Mouse (Mus musculus): ENCODE results near the gene Rnf115. TPM values are rescaled to one million over a fixed set of nuclear protein-coding genes. Genes with fewer than 3 reads are reported as not detected.

Gene Rnf115
- total RNA-seq, 1 experiment: 22.1 TPM

GRCm38 (mm10) chr3:96727828-96728633 lies 567 bp downstream of the Rnf115 start:
- TF ChIP-seq MAFK (IDR thresholded peaks at IDR 0.05; ENCODE audit: insufficient read depth, low read depth, low read length) (no peak), HCFC1 (IDR thresholded peaks at IDR 0.05; ENCODE audit: borderline replicate concordance, insufficient read depth, low read length) (no peak), ZC3H11A (IDR thresholded peaks at IDR 0.05; ENCODE audit: borderline replicate concordance, low read depth, low read length) (no peak), ZNF384 (IDR thresholded peaks at IDR 0.05; ENCODE audit: low read depth, low read length) (no peak), CHD2 (IDR thresholded peaks at IDR 0.05; ENCODE audit: low read depth, low read length) (no peak)
- H3K4me1 ChIP-seq (ENCODE audit: control insufficient read depth in 2 of 2, insufficient read depth in 2 of 2, low read length in 2 of 2, poor library complexity in 1 of 2): peaks cover 1 to 2% of the 10 kb centered on the region in 2 experiments; a peak in 3 of 4 replicates
- H3K36me3 ChIP-seq (ENCODE audit: control insufficient read depth, insufficient read depth, low read length, poor library complexity, severe bottlenecking): peaks cover 2% of the 10 kb centered on the region; the same call in 1 of the 2 replicates
- no peaks in the 10 kb centered on the region for H3K9me3 ChIP-seq (ENCODE audit: control insufficient read depth, insufficient read depth, low read depth, low read length)
- DNase-seq (ENCODE audit: low read depth, low spot score): no peak
- in situ Hi-C loops (cut with MboI; ENCODE audit: low sequenced_read_pairs in 2 of 2, unreplicated experiment in 2 of 2): no loop called here
- no peak overlapping the region; the same call in 1 of the 2 replicates for H3K27ac ChIP-seq (ENCODE audit: insufficient read depth, low read depth, low read length, poor library complexity, severe bottlenecking)
- peak overlapping the region; percentile 90 for H3K9ac ChIP-seq (ENCODE audit: insufficient read depth, low read depth, low read length, poor library complexity, severe bottlenecking)
- peak overlapping the region; percentile 95 to 97 for H3K4me3 ChIP-seq (ENCODE audit: insufficient read depth in 1 of 2, low read depth in 1 of 2, low read length in 2 of 2, poor library complexity in 1 of 2, severe bottlenecking in 1 of 2)

GRCm38 (mm10) chr3:96728634-96729402 lies 1.4 kb downstream of the Rnf115 start:
- Histone ChIP-seq H3K4me3 (ENCODE audit: insufficient read depth in 1 of 2, low read depth in 1 of 2, low read length in 2 of 2, poor library complexity in 1 of 2, severe bottlenecking in 1 of 2) (peak overlapping the region; percentile 95 to 97), H3K9ac (ENCODE audit: insufficient read depth, low read depth, low read length, poor library complexity, severe bottlenecking) (no peak overlapping the region), H3K36me3 (ENCODE audit: control insufficient read depth, insufficient read depth, low read length, poor library complexity, severe bottlenecking) (no peaks in the 10 kb centered on the region; the same call in 1 of the 2 replicates), H3K4me1 (ENCODE audit: control insufficient read depth in 2 of 2, insufficient read depth in 2 of 2, low read length in 2 of 2, poor library complexity in 1 of 2) (peaks cover 2 to 7% of the 10 kb centered on the region in 2 experiments), H3K9me3 (ENCODE audit: control insufficient read depth, insufficient read depth, low read depth, low read length) (no peaks in the 10 kb centered on the region), H3K27ac (ENCODE audit: insufficient read depth, low read depth, low read length, poor library complexity, severe bottlenecking) (no peak overlapping the region)
- TF ChIP-seq MAFK (IDR thresholded peaks at IDR 0.05; ENCODE audit: insufficient read depth, low read depth, low read length): no peak
- TF ChIP-seq CHD2 (IDR thresholded peaks at IDR 0.05; ENCODE audit: low read depth, low read length): no peak
- TF ChIP-seq ZNF384 (IDR thresholded peaks at IDR 0.05; ENCODE audit: low read depth, low read length): no peak
- TF ChIP-seq HCFC1 (IDR thresholded peaks at IDR 0.05; ENCODE audit: borderline replicate concordance, insufficient read depth, low read length): no peak
- TF ChIP-seq ZC3H11A (IDR thresholded peaks at IDR 0.05; ENCODE audit: borderline replicate concordance, low read depth, low read length): no peak
- DNase-seq (ENCODE audit: low read depth, low spot score): no peak
- in situ Hi-C loops (cut with MboI; ENCODE audit: low sequenced_read_pairs in 2 of 2, unreplicated experiment in 2 of 2): no loop called here

- Histone ChIP-seq H3K4me1 (ENCODE audit: control insufficient read depth in 2 of 2, insufficient read depth in 2 of 2, low read length in 2 of 2, poor library complexity in 1 of 2) (peaks cover 2 to 9% of the 10 kb centered on the region in 2 experiments), H3K36me3 (ENCODE audit: control insufficient read depth, insufficient read depth, low read length, poor library complexity, severe bottlenecking) (no peaks in the 10 kb centered on the region; the same call in 1 of the 2 replicates), H3K27ac (ENCODE audit: insufficient read depth, low read depth, low read length, poor library complexity, severe bottlenecking) (no peak overlapping the region), H3K9me3 (ENCODE audit: control insufficient read depth, insufficient read depth, low read depth, low read length) (no peaks in the 10 kb centered on the region), H3K9ac (ENCODE audit: insufficient read depth, low read depth, low read length, poor library complexity, severe bottlenecking) (no peak overlapping the region), H3K4me3 (ENCODE audit: insufficient read depth in 1 of 2, low read depth in 1 of 2, low read length in 2 of 2, poor library complexity in 1 of 2, severe bottlenecking in 1 of 2) (no peak overlapping the region)
- in situ Hi-C loops (cut with MboI; ENCODE audit: low sequenced_read_pairs in 2 of 2, unreplicated experiment in 2 of 2): no loop called here
- DNase-seq (ENCODE audit: low read depth, low spot score): no peak
- TF ChIP-seq ZNF384 (IDR thresholded peaks at IDR 0.05; ENCODE audit: low read depth, low read length): peak; percentile 73
- TF ChIP-seq HCFC1 (IDR thresholded peaks at IDR 0.05; ENCODE audit: borderline replicate concordance, insufficient read depth, low read length): no peak
Measured at GRCm38 (mm10) chr3:96729403-96729784, 1.9 kb downstream of the Rnf115 start.

GRCm38 (mm10) chr3:96730785-96731184 lies 3.3 kb downstream of the Rnf115 start:
- no peak for DNase-seq (ENCODE audit: low read depth, low spot score)
- in situ Hi-C loops (cut with MboI; ENCODE audit: low sequenced_read_pairs in 2 of 2, unreplicated experiment in 2 of 2): no loop called here
- Histone ChIP-seq H3K36me3 (ENCODE audit: control insufficient read depth, insufficient read depth, low read length, poor library complexity, severe bottlenecking) (no peaks in the 10 kb centered on the region), H3K4me1 (ENCODE audit: control insufficient read depth in 2 of 2, insufficient read depth in 2 of 2, low read length in 2 of 2, poor library complexity in 1 of 2) (peaks cover 2 to 9% of the 10 kb centered on the region in 2 experiments), H3K27ac (ENCODE audit: insufficient read depth, low read depth, low read length, poor library complexity, severe bottlenecking) (no peak overlapping the region), H3K9ac (ENCODE audit: insufficient read depth, low read depth, low read length, poor library complexity, severe bottlenecking) (no peak overlapping the region), H3K4me3 (ENCODE audit: insufficient read depth in 1 of 2, low read depth in 1 of 2, low read length in 2 of 2, poor library complexity in 1 of 2, severe bottlenecking in 1 of 2) (no peak overlapping the region; a peak in 1 of 4 replicates), H3K9me3 (ENCODE audit: control insufficient read depth, insufficient read depth, low read depth, low read length) (no peaks in the 10 kb centered on the region)
- TF ChIP-seq ZC3H11A (IDR thresholded peaks at IDR 0.05; ENCODE audit: borderline replicate concordance, low read depth, low read length) (no peak), CHD2 (IDR thresholded peaks at IDR 0.05; ENCODE audit: low read depth, low read length) (no peak), ZNF384 (IDR thresholded peaks at IDR 0.05; ENCODE audit: low read depth, low read length) (no peak), MAFK (IDR thresholded peaks at IDR 0.05; ENCODE audit: insufficient read depth, low read depth, low read length) (no peak), HCFC1 (IDR thresholded peaks at IDR 0.05; ENCODE audit: borderline replicate concordance, insufficient read depth, low read length) (no peak)

All from ES-E14 (cell line).